Mouse (Mus musculus): ENCODE measurements at regions not wholly inside any gene's neighbourhood (a gene's known extent, or its start where the extent isn't known, plus 50 kb on each side); places are given as distances from the start of the nearest gene placed in this dataset.
"Not testable (repeated sequence)": the region's sequence is repeated elsewhere in the genome, so short reads cannot be mapped to it uniquely, and the experiment has no call there.

- no peak overlapping the region for H3K4me3 ChIP-seq (ENCODE audit: insufficient read depth, low read depth, low read length)
- no peaks in the 10 kb centered on the region for H3K4me1 ChIP-seq (ENCODE audit: control insufficient read depth, insufficient read depth, insufficient read length, low read length)
- H3K27ac ChIP-seq (replicated peaks; ENCODE audit: low read depth, low read length): no peak overlapping the region
Measured at GRCm38 (mm10) chr12:25533709-25534619, 437.0 kb upstream of the Id2 start.

GRCm38 (mm10) chr12:25530483-25530882 is 433.5 kb upstream of the Id2 start:
- no peaks in the 10 kb centered on the region for H3K4me1 ChIP-seq (ENCODE audit: control insufficient read depth, insufficient read depth, insufficient read length, low read length)
- H3K4me3 ChIP-seq (ENCODE audit: insufficient read depth, low read depth, low read length): no peak overlapping the region
- no peak overlapping the region for H3K27ac ChIP-seq (replicated peaks; ENCODE audit: low read depth, low read length)

GRCm38 (mm10) chr12:25529537-25529936 is 432.6 kb upstream of the Id2 start:
- no peak overlapping the region for H3K4me3 ChIP-seq (ENCODE audit: insufficient read depth, low read depth, low read length)
- H3K4me1 ChIP-seq (ENCODE audit: control insufficient read depth, insufficient read depth, insufficient read length, low read length): no peaks in the 10 kb centered on the region
- H3K27ac ChIP-seq (replicated peaks; ENCODE audit: low read depth, low read length): no peak overlapping the region

- no peaks in the 10 kb centered on the region for H3K4me1 ChIP-seq (ENCODE audit: control insufficient read depth, insufficient read depth, insufficient read length, low read length)
- no peak overlapping the region for H3K4me3 ChIP-seq (ENCODE audit: insufficient read depth, low read depth, low read length)
- no peak overlapping the region for H3K27ac ChIP-seq (replicated peaks; ENCODE audit: low read depth, low read length)
Measured at GRCm38 (mm10) chr12:25526639-25527038, 429.7 kb upstream of the Id2 start.

GRCm38 (mm10) chr12:25516738-25517137 is 419.8 kb upstream of the Id2 start:
- Histone ChIP-seq H3K4me3 (ENCODE audit: insufficient read depth, low read depth, low read length) (no peak overlapping the region), H3K27ac (replicated peaks; ENCODE audit: low read depth, low read length) (no peak overlapping the region)

GRCm38 (mm10) chr12:25513679-25514078 is 416.7 kb upstream of the Id2 start:
- Histone ChIP-seq H3K4me3 (ENCODE audit: insufficient read depth, low read depth, low read length) (no peak overlapping the region), H3K4me1 (ENCODE audit: control insufficient read depth, insufficient read depth, insufficient read length, low read length) (no peaks in the 10 kb centered on the region), H3K27ac (replicated peaks; ENCODE audit: low read depth, low read length) (no peak overlapping the region)

More at GRCm38 (mm10) chr12:25516738-25517137, 419.8 kb upstream of the Id2 start:
- no peaks in the 10 kb centered on the region for H3K4me1 ChIP-seq (ENCODE audit: control insufficient read depth, insufficient read depth, insufficient read length, low read length)

- H3K4me3 ChIP-seq (ENCODE audit: insufficient read depth, low read depth, low read length): no peak overlapping the region
- no peaks in the 10 kb centered on the region for H3K4me1 ChIP-seq (ENCODE audit: control insufficient read depth, insufficient read depth, insufficient read length, low read length)
- H3K27ac ChIP-seq (replicated peaks; ENCODE audit: low read depth, low read length): no peak overlapping the region
Measured at GRCm38 (mm10) chr12:25509666-25510065, 412.7 kb upstream of the Id2 start.

GRCm38 (mm10) chr12:25493233-25493632 is 396.3 kb upstream of the Id2 start:
- Histone ChIP-seq H3K4me1 (ENCODE audit: control insufficient read depth, insufficient read depth, insufficient read length, low read length) (no peaks in the 10 kb centered on the region), H3K27ac (replicated peaks; ENCODE audit: low read depth, low read length) (no peak overlapping the region), H3K4me3 (ENCODE audit: insufficient read depth, low read depth, low read length) (no peak overlapping the region)

GRCm38 (mm10) chr12:25492483-25493190 is 395.7 kb upstream of the Id2 start:
- Histone ChIP-seq H3K4me1 (ENCODE audit: control insufficient read depth, insufficient read depth, insufficient read length, low read length) (no peaks in the 10 kb centered on the region), H3K27ac (replicated peaks; ENCODE audit: low read depth, low read length) (no peak overlapping the region), H3K4me3 (ENCODE audit: insufficient read depth, low read depth, low read length) (no peak overlapping the region)

- Histone ChIP-seq H3K4me1 (ENCODE audit: control insufficient read depth, insufficient read depth, insufficient read length, low read length) (peaks cover 3% of the 10 kb centered on the region; the same call in 1 of the 2 replicates), H3K4me3 (ENCODE audit: insufficient read depth, low read depth, low read length) (no peak overlapping the region), H3K27ac (replicated peaks; ENCODE audit: low read depth, low read length) (no peak overlapping the region)
Measured at GRCm38 (mm10) chr12:25475180-25475758, 378.3 kb upstream of the Id2 start.

- H3K27ac ChIP-seq (replicated peaks; ENCODE audit: low read depth, low read length): no peak overlapping the region
- H3K4me1 ChIP-seq (ENCODE audit: control insufficient read depth, insufficient read depth, insufficient read length, low read length): no peaks in the 10 kb centered on the region
- H3K4me3 ChIP-seq (ENCODE audit: insufficient read depth, low read depth, low read length): no peak overlapping the region
Measured at GRCm38 (mm10) chr12:25469181-25469580, 372.2 kb upstream of the Id2 start.

- H3K27ac ChIP-seq (replicated peaks; ENCODE audit: low read depth, low read length): no peak overlapping the region
Measured at GRCm38 (mm10) chr12:25467789-25468188, 370.8 kb upstream of the Id2 start.

GRCm38 (mm10) chr12:25462690-25463089 is 365.8 kb upstream of the Id2 start:
- H3K4me1 ChIP-seq (ENCODE audit: control insufficient read depth, insufficient read depth, insufficient read length, low read length); H3K4me3 ChIP-seq (ENCODE audit: insufficient read depth, low read depth, low read length); H3K27ac ChIP-seq (replicated peaks; ENCODE audit: low read depth, low read length): not testable (repeated sequence)

More at GRCm38 (mm10) chr12:25467789-25468188, 370.8 kb upstream of the Id2 start:
- Histone ChIP-seq H3K4me1 (ENCODE audit: control insufficient read depth, insufficient read depth, insufficient read length, low read length) (no peaks in the 10 kb centered on the region), H3K4me3 (ENCODE audit: insufficient read depth, low read depth, low read length) (no peak overlapping the region)

- Histone ChIP-seq H3K4me3 (ENCODE audit: insufficient read depth, low read depth, low read length) (no peak overlapping the region), H3K4me1 (ENCODE audit: control insufficient read depth, insufficient read depth, insufficient read length, low read length) (no peaks in the 10 kb centered on the region), H3K27ac (replicated peaks; ENCODE audit: low read depth, low read length) (no peak overlapping the region)
Measured at GRCm38 (mm10) chr12:25455281-25455989, 358.5 kb upstream of the Id2 start.

- Histone ChIP-seq H3K4me3 (ENCODE audit: insufficient read depth, low read depth, low read length) (no peak overlapping the region), H3K27ac (replicated peaks; ENCODE audit: low read depth, low read length) (no peak overlapping the region)
Measured at GRCm38 (mm10) chr12:25453356-25453755, 356.4 kb upstream of the Id2 start.

More at GRCm38 (mm10) chr12:25453356-25453755, 356.4 kb upstream of the Id2 start:
- H3K4me1 ChIP-seq (ENCODE audit: control insufficient read depth, insufficient read depth, insufficient read length, low read length): no peaks in the 10 kb centered on the region
